Mouse (Mus musculus) C2C12 (cell line): ENCODE data around the gene Ankrd63. TPM values are rescaled to one million over a fixed set of nuclear protein-coding genes. Genes with fewer than 3 reads are reported as not detected.

ENCODE experiments used
- H3K27me3 ChIP-seq: one replicate; pipeline ENCODE4 v1.6.1; 2011; ENCODE audit not compliant: control insufficient read depth, insufficient read depth, insufficient read length
- H3K36me3 ChIP-seq: one replicate; pipeline ENCODE4 v1.6.1; 2011; ENCODE audit not compliant: control insufficient read depth, insufficient read depth
- H3K4me3 ChIP-seq: one replicate; pipeline ENCODE4 v1.5.1; 2011; ENCODE audit warnings: mild to moderate bottlenecking, control low read depth; ENCODE audit not compliant: poor library complexity, insufficient read depth, severe bottlenecking
- H3K79me2 ChIP-seq: one replicate; pipeline ENCODE4 v1.6.1; 2011; ENCODE audit not compliant: control insufficient read depth, insufficient read depth
- H3K79me3 ChIP-seq: one replicate; pipeline ENCODE4 v1.6.1; 2011; ENCODE audit warnings: low read depth, control low read depth
- H3ac ChIP-seq: one replicate; pipeline ENCODE3; 2011; ENCODE audit warnings: low read depth; ENCODE audit not compliant: control insufficient read depth, insufficient read length
- CEBPB ChIP-seq: IDR thresholded peaks from one replicate; pipeline ENCODE4 v1.6.1; 2011; ENCODE audit warnings: low read depth, mild to moderate bottlenecking, control low read depth, moderate library complexity
- CTCF ChIP-seq: IDR thresholded peaks from one replicate; pipeline ENCODE4 v1.5.1; 2011; ENCODE audit not compliant: control insufficient read depth, insufficient read depth, insufficient read length
- FOSL1 ChIP-seq: IDR thresholded peaks from one replicate; pipeline ENCODE4 v1.8.0; 2011; ENCODE audit warnings: mild to moderate bottlenecking, low read length; ENCODE audit not compliant: poor library complexity, insufficient read depth, severe bottlenecking
- MAX ChIP-seq: IDR thresholded peaks from one replicate; pipeline ENCODE4 v1.6.1; 2011; ENCODE audit warnings: mild to moderate bottlenecking, control low read depth
- MYOD1 ChIP-seq: IDR thresholded peaks from one replicate; pipeline ENCODE4 v1.6.1; 2011; ENCODE audit warnings: low read depth; ENCODE audit not compliant: control insufficient read depth, insufficient read length
- MYOG ChIP-seq: IDR thresholded peaks from one replicate; pipeline ENCODE4 v1.6.1; 2011; ENCODE audit not compliant: control insufficient read depth, insufficient read length; ENCODE audit errors: extremely low read depth
- USF1 ChIP-seq: IDR thresholded peaks from one replicate; pipeline ENCODE4 v1.6.1; 2011; ENCODE audit warnings: low read depth, mild to moderate bottlenecking, control low read depth, moderate library complexity
- polyA plus RNA-seq: library from polyadenylated mRNA; unstranded; fragments of >200 nt; fragmentation: generic; extraction: Trizol; gene quantifications from one replicate; pipeline ENCODE4 v1.2.1, GENCODE M21; 2012; ENCODE audit warnings: missing spikeins

The Ankrd63 gene
- polyA plus RNA-seq, 1 experiment: 0.02 TPM

DNA sequence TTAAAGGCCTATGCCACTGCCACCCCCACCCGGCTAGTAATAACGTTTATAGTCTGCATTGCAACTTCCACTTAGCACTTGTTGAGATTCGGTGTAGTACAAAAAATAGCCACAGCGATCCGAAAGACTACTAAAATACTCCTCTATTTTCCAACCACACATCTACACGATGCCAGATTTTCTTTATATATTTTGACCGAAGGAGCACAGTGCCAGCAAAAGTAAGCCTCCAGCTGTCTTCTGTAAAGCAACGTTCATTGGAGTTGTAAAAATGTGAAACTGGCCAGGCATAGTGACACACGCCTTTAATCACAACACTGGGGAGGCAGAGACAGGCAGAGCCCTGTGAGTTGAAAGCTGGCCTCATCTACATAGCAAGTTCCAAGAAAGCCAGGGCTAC is 37.4 kb upstream of the Ankrd63 start:
- no peaks in the 10 kb centered on the region for H3K27me3 ChIP-seq
- no peak overlapping the region for H3ac ChIP-seq
- TF ChIP-seq MYOD1 (no peak), CTCF (no peak), CEBPB (no peak), USF1 (no peak), FOSL1 (no peak), MAX (no peak), MYOG (no peak)
- H3K79me3 ChIP-seq: peaks cover 1% of the 10 kb centered on the region
- H3K4me3 ChIP-seq: no peak overlapping the region
- H3K36me3 ChIP-seq: no peaks in the 10 kb centered on the region
- peaks cover 4% of the 10 kb centered on the region for H3K79me2 ChIP-seq

DNA sequence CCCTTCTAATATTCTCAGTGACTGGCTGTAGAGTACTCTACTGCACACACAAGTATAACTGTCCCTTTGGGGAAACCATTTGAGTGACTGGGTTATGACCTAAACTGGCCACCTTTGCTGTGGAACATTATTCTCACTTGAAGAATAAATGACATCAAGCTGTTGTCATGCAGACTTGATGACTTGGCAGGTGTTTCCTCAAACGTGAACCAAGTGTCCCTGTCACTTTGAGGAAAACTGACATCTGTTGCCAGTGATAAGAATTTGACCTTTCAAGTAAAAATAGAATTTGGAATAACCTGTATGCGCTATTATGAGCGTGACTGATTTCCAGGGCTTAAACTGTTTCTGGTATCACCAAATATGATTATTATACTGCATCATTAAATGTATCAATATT is 36.6 kb upstream of the Ankrd63 start:
- Histone ChIP-seq H3K36me3 (no peaks in the 10 kb centered on the region), H3K79me2 (no peaks in the 10 kb centered on the region), H3ac (no peak overlapping the region), H3K4me3 (no peak overlapping the region), H3K79me3 (no peaks in the 10 kb centered on the region), H3K27me3 (no peaks in the 10 kb centered on the region)
- TF ChIP-seq CTCF (no peak), MYOD1 (no peak), FOSL1 (no peak), MAX (no peak), USF1 (no peak), MYOG (no peak), CEBPB (no peak)

DNA sequence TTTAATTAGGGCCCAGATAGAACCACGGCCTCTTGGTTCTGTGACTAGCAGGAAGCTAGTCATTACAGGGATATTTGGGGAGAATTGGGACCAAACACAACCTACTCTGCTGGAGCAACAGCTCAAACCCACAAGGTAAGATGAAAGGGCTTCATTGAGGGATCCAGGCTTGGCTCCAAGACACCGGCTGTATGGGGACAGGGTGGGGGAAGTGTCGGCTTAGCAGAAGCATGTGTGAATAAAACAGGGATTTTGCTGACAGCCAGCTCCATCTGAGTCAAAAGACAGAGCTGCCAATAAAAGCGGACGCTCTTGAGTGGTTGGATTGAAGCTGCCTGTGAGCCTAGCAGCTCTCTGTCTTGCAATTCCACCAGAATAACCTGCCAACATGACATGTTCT is 29.6 kb upstream of the Ankrd63 start:
- Histone ChIP-seq H3K4me3 (no peak overlapping the region), H3K27me3 (peaks cover 35% of the 10 kb centered on the region), H3K79me3 (no peaks in the 10 kb centered on the region), H3ac (no peak overlapping the region), H3K79me2 (no peaks in the 10 kb centered on the region), H3K36me3 (no peaks in the 10 kb centered on the region)
- TF ChIP-seq CEBPB: no peak
- no peak for TF ChIP-seq MAX

DNA sequence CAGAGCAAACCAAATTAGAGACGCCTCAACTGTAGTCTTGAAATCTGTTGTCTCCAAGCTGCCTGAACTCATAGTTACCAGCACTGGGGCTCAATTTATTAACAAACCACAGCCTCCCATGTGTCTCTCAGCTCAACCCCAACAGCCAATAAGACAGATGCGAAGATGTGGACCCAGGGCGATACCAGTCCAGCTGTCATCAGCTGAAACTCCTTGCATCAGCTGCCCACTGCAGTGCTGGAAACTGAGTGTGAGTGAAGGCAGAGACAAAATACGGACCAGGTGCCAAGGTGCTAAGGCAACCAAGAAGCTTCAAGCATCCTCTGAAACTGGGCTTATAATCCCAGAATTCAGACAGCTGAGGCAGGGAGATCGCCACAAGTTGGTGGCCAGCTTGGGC is 28.2 kb upstream of the Ankrd63 start:
- Histone ChIP-seq H3K4me3 (no peak overlapping the region), H3K79me2 (no peaks in the 10 kb centered on the region), H3K27me3 (peaks cover 46% of the 10 kb centered on the region), H3K36me3 (no peaks in the 10 kb centered on the region), H3K79me3 (no peaks in the 10 kb centered on the region), H3ac (no peak overlapping the region)
- no peak for TF ChIP-seq MYOD1
- TF ChIP-seq MYOG: no peak
- TF ChIP-seq CTCF: no peak
- TF ChIP-seq MAX: no peak
- no peak for TF ChIP-seq CEBPB
- no peak for TF ChIP-seq FOSL1
- TF ChIP-seq USF1: no peak

DNA sequence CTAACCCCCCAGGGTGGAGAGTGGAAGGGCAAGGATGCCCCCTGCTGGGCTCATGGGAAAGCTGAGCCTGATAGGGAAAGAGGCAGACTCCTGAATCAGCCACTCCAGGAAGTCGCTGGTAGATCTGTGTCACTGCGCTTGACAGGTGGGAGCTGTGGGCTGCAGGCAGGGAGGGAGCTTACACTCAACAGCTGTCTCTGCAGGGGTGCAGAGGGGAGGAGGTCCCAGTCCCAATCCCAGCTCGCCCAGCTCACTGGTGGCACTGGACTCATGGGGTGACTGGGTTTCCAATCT is 26.8 kb upstream of the Ankrd63 start:
- H3K27me3 ChIP-seq: peaks cover 60% of the 10 kb centered on the region

DNA sequence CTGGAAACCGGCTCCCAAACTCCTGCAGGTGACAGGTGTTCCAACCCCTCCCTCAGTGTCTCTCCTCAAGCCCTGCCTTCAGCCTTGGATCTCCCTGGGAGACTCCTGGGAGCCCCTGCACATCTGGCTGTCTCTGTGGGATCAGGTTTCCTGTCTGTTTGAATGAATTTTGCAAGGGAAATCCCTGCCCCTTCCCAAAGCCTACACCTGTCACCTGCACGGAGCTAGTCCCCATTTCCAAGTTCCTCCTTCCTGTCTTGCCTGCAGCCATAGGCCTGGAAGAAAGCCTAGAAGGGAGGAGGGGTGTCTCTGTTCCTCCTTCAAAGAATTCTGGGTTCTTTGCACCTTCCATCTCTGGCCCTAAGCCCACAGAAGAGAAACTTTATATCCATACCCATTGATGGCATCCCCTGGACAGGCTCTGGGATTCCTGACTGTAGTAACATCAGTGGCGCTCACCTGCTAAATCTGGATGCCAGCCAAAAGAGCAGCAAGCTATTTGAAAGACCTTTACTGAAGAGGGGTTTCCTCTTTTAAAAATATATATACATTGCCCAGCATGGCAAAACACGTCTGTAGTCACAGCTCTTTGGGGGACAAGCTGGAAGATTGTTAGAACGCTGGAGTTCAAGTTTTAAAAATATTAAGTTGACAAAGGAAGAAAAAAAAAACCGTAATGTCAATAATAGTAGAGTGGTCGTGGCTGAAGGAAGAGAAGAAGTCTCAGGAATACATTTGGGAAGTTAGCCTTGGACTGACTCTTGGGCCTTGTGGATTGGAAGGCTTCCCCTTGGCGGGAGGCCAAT is 26.3 kb upstream of the Ankrd63 start:
- Histone ChIP-seq H3K27me3 (peaks cover 65% of the 10 kb centered on the region), H3K4me3 (no peak overlapping the region), H3ac (no peak overlapping the region), H3K36me3 (no peaks in the 10 kb centered on the region), H3K79me3 (no peaks in the 10 kb centered on the region), H3K79me2 (no peaks in the 10 kb centered on the region)
- no peak for TF ChIP-seq CTCF
- TF ChIP-seq USF1: no peak
- TF ChIP-seq MYOD1: no peak
- TF ChIP-seq MYOG: no peak
- no peak for TF ChIP-seq CEBPB
- no peak for TF ChIP-seq FOSL1
- no peak for TF ChIP-seq MAX

More for the DNA sequence above, 26.8 kb upstream of the Ankrd63 start:
- Histone ChIP-seq H3K79me2 (no peaks in the 10 kb centered on the region), H3K79me3 (no peaks in the 10 kb centered on the region), H3K36me3 (no peaks in the 10 kb centered on the region), H3ac (no peak overlapping the region), H3K4me3 (no peak overlapping the region)
- no peak for TF ChIP-seq CEBPB
- no peak for TF ChIP-seq MAX
- peak; percentile 13 for TF ChIP-seq CTCF
- TF ChIP-seq USF1: no peak
- no peak for TF ChIP-seq MYOG
- no peak for TF ChIP-seq FOSL1
- TF ChIP-seq MYOD1: peak; percentile 35
